Mouse (Mus musculus): Measurements from ENCODE around the gene Galnt16. TPM values are rescaled to one million over a fixed set of nuclear protein-coding genes. Genes with fewer than 3 reads are reported as not detected.

Galnt16 gene
- polyA plus RNA-seq, 2 experiments = 15.7 to 19.1 TPM

- no peak for TF ChIP-seq POLR2A (IDR thresholded peaks at IDR 0.05; ENCODE audit: borderline replicate concordance, extremely low read depth, insufficient read depth, insufficient read length)
- Histone ChIP-seq H3K4me1 (ENCODE audit: control insufficient read depth, insufficient read depth, low read length) (peaks cover 8% of the 10 kb centered on the region), H3K4me2 (replicated peaks; ENCODE audit: low read depth, low read length, severe bottlenecking) (no peak overlapping the region), H3K36me3 (ENCODE audit: control insufficient read depth, insufficient read depth, low read length) (no peaks in the 10 kb centered on the region), H3K4me3 (replicated peaks; ENCODE audit: low read length) (no peak overlapping the region), H3K27ac (replicated peaks; ENCODE audit: low read depth, low read length) (no peak overlapping the region), H3K27me3 (ENCODE audit: control insufficient read depth, insufficient read depth, low read length) (no peaks in the 10 kb centered on the region), H3K9ac (ENCODE audit: low read depth, low read length, severe bottlenecking) (no peak overlapping the region), H3K9me3 (ENCODE audit: control insufficient read depth, low read length) (no peaks in the 10 kb centered on the region)
- 60% methylated on average over 6 of the region's 6 CpGs for WGBS
- no peak for ATAC-seq (ENCODE audit: low FRiP score, low read depth)
- DNase-seq (ENCODE audit: low spot score) = no peak
These were observed 12.6 kb downstream of the Galnt16 start for GRCm38 (mm10) chr12:80530630-80531029.

GRCm38 (mm10) chr12:80531585-80531984, 13.5 kb downstream of the Galnt16 start:
- Histone ChIP-seq H3K9ac (ENCODE audit: low read depth, low read length, severe bottlenecking) (no peak overlapping the region), H3K9me3 (ENCODE audit: control insufficient read depth, low read length) (no peaks in the 10 kb centered on the region), H3K4me2 (replicated peaks; ENCODE audit: low read depth, low read length, severe bottlenecking) (no peak overlapping the region), H3K4me3 (replicated peaks; ENCODE audit: low read length) (no peak overlapping the region), H3K27ac (replicated peaks; ENCODE audit: low read depth, low read length) (no peak overlapping the region), H3K27me3 (ENCODE audit: control insufficient read depth, insufficient read depth, low read length) (no peaks in the 10 kb centered on the region), H3K4me1 (ENCODE audit: control insufficient read depth, insufficient read depth, low read length) (peaks cover 6% of the 10 kb centered on the region), H3K36me3 (ENCODE audit: control insufficient read depth, insufficient read depth, low read length) (no peaks in the 10 kb centered on the region)
- no peak for ATAC-seq (ENCODE audit: low FRiP score, low read depth)
- TF ChIP-seq POLR2A (IDR thresholded peaks at IDR 0.05; ENCODE audit: borderline replicate concordance, extremely low read depth, insufficient read depth, insufficient read length) = no peak
- WGBS = 83% methylated on average over 10 of the region's 10 CpGs
- DNase-seq (ENCODE audit: low spot score) = no peak

GRCm38 (mm10) chr12:80533876-80534275, 15.8 kb downstream of the Galnt16 start:
- no peak for ATAC-seq (ENCODE audit: low FRiP score, low read depth)
- H3K9ac ChIP-seq (ENCODE audit: low read depth, low read length, severe bottlenecking) = no peak overlapping the region
- H3K27ac ChIP-seq (replicated peaks; ENCODE audit: low read depth, low read length) = no peak overlapping the region
- WGBS = 35% methylated on average over 2 of the region's 2 CpGs
- DNase-seq (ENCODE audit: low spot score) = no peak
- H3K4me1 ChIP-seq (ENCODE audit: control insufficient read depth, insufficient read depth, low read length) = peaks cover 6% of the 10 kb centered on the region
- H3K27me3 ChIP-seq (ENCODE audit: control insufficient read depth, insufficient read depth, low read length) = no peaks in the 10 kb centered on the region
- no peaks in the 10 kb centered on the region for H3K9me3 ChIP-seq (ENCODE audit: control insufficient read depth, low read length)
- no peak overlapping the region for H3K4me2 ChIP-seq (replicated peaks; ENCODE audit: low read depth, low read length, severe bottlenecking)
- TF ChIP-seq POLR2A (IDR thresholded peaks at IDR 0.05; ENCODE audit: borderline replicate concordance, extremely low read depth, insufficient read depth, insufficient read length) = no peak
- H3K4me3 ChIP-seq (replicated peaks; ENCODE audit: low read length) = no peak overlapping the region
- H3K36me3 ChIP-seq (ENCODE audit: control insufficient read depth, insufficient read depth, low read length) = no peaks in the 10 kb centered on the region

- H3K4me3 ChIP-seq (replicated peaks; ENCODE audit: low read length) = no peak overlapping the region
- WGBS = 90% methylated on average over 2 of the region's 2 CpGs
- no peak for TF ChIP-seq POLR2A (IDR thresholded peaks at IDR 0.05; ENCODE audit: borderline replicate concordance, extremely low read depth, insufficient read depth, insufficient read length)
These were observed 19.2 kb downstream of the Galnt16 start for GRCm38 (mm10) chr12:80537313-80537712.

GRCm38 (mm10) chr12:80538311-80538710, 20.2 kb downstream of the Galnt16 start:
- no peaks in the 10 kb centered on the region for H3K36me3 ChIP-seq (ENCODE audit: control insufficient read depth, insufficient read depth, low read length)
- WGBS = 72% methylated on average over 6 of the region's 6 CpGs
- H3K27ac ChIP-seq (replicated peaks; ENCODE audit: low read depth, low read length) = no peak overlapping the region
- H3K4me3 ChIP-seq (replicated peaks; ENCODE audit: low read length) = no peak overlapping the region
- H3K9me3 ChIP-seq (ENCODE audit: control insufficient read depth, low read length) = no peaks in the 10 kb centered on the region
- no peak overlapping the region for H3K4me2 ChIP-seq (replicated peaks; ENCODE audit: low read depth, low read length, severe bottlenecking)
- TF ChIP-seq POLR2A (IDR thresholded peaks at IDR 0.05; ENCODE audit: borderline replicate concordance, extremely low read depth, insufficient read depth, insufficient read length) = no peak
- H3K27me3 ChIP-seq (ENCODE audit: control insufficient read depth, insufficient read depth, low read length) = no peaks in the 10 kb centered on the region
- no peak overlapping the region for H3K9ac ChIP-seq (ENCODE audit: low read depth, low read length, severe bottlenecking)
- no peaks in the 10 kb centered on the region for H3K4me1 ChIP-seq (ENCODE audit: control insufficient read depth, insufficient read depth, low read length)
- ATAC-seq (ENCODE audit: low FRiP score, low read depth) = no peak
- DNase-seq (ENCODE audit: low spot score) = no peak

More at GRCm38 (mm10) chr12:80537313-80537712, 19.2 kb downstream of the Galnt16 start:
- DNase-seq (ENCODE audit: low spot score) = no peak
- H3K9me3 ChIP-seq (ENCODE audit: control insufficient read depth, low read length) = no peaks in the 10 kb centered on the region
- no peaks in the 10 kb centered on the region for H3K36me3 ChIP-seq (ENCODE audit: control insufficient read depth, insufficient read depth, low read length)
- H3K9ac ChIP-seq (ENCODE audit: low read depth, low read length, severe bottlenecking) = no peak overlapping the region
- H3K27ac ChIP-seq (replicated peaks; ENCODE audit: low read depth, low read length) = no peak overlapping the region
- no peaks in the 10 kb centered on the region for H3K27me3 ChIP-seq (ENCODE audit: control insufficient read depth, insufficient read depth, low read length)
- no peak overlapping the region for H3K4me2 ChIP-seq (replicated peaks; ENCODE audit: low read depth, low read length, severe bottlenecking)
- no peak for ATAC-seq (ENCODE audit: low FRiP score, low read depth)
- H3K4me1 ChIP-seq (ENCODE audit: control insufficient read depth, insufficient read depth, low read length) = no peaks in the 10 kb centered on the region

- ATAC-seq (ENCODE audit: low FRiP score, low read depth) = no peak
These were observed 27.2 kb downstream of the Galnt16 start for GRCm38 (mm10) chr12:80545310-80545709.

More at GRCm38 (mm10) chr12:80545310-80545709, 27.2 kb downstream of the Galnt16 start:
- WGBS = 28% methylated on average over 4 of the region's 4 CpGs
- Histone ChIP-seq H3K4me2 (replicated peaks; ENCODE audit: low read depth, low read length, severe bottlenecking) (no peak overlapping the region), H3K4me1 (ENCODE audit: control insufficient read depth, insufficient read depth, low read length) (no peaks in the 10 kb centered on the region), H3K27ac (replicated peaks; ENCODE audit: low read depth, low read length) (no peak overlapping the region), H3K36me3 (ENCODE audit: control insufficient read depth, insufficient read depth, low read length) (no peaks in the 10 kb centered on the region), H3K27me3 (ENCODE audit: control insufficient read depth, insufficient read depth, low read length) (no peaks in the 10 kb centered on the region), H3K9ac (ENCODE audit: low read depth, low read length, severe bottlenecking) (no peak overlapping the region), H3K4me3 (replicated peaks; ENCODE audit: low read length) (no peak overlapping the region), H3K9me3 (ENCODE audit: control insufficient read depth, low read length) (no peaks in the 10 kb centered on the region)
- no peak for DNase-seq (ENCODE audit: low spot score)
- TF ChIP-seq POLR2A (IDR thresholded peaks at IDR 0.05; ENCODE audit: borderline replicate concordance, extremely low read depth, insufficient read depth, insufficient read length) = no peak

All from limb, embryonic 14.5 days (tissue).